8 mouse cellular contexts compared by ENCODE assay signal in the genomic region with DNA sequence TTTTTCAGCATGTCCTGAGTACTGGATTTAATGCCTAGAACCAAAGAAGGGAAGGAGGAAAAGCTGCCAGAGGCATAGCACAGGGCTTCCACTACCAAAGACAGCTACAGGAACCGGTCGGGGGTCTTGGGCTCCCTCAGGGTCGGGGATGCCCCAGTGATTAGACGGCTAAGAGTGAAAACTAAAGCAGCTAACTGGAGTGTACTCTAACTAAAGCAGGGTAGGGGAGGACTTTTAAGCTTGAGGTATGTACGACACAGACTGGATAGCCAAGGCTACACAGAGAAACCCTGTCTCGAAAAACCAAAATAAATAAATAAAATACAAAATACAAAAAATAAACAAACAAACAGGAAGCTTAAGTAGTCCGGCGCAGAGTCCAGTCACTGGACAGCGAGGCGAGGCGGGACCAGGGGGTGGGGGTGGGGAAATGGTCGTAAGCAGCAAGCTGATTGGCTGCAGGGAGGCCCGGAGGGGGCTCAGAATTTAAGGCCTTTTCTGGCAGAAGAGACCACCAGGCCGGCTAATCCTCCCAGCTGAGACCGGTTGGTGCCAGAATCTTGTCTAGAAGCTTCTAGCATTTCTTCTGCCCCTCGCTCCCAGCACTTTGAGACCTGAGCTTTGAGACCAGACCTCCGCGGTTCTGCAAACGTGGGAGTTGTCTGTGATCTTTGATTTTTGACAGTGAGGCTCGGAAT. TPM values are rescaled to one million over a fixed set of nuclear protein-coding genes. Genes with fewer than 3 reads are reported as not detected.
DNase-seq lines count a peak whose midpoint lies in the region; ATAC-seq and TF ChIP-seq lines count a peak whose summit lies in the region.

A gene (plus strand): TSS at position 454 of the 698 bp plus-strand sequence.

- peak within 1 kb of the TSS; percentile 9; the same call in 1 of the 2 replicates for H3K4me3 ChIP-seq in thymus, adult 2 months (ENCODE audit: control insufficient read depth, insufficient read depth, low read length)
- H3K4me3 ChIP-seq in kidney, adult 2 months (ENCODE audit: insufficient read depth, low read depth, low read length): peak within 1 kb of the TSS; percentile 56
- peak within 1 kb of the TSS; percentile 62 for H3K4me3 ChIP-seq in liver, embryonic 15.5 days (replicated peaks)

- 30% methylated on average over 20 of the region's 20 CpGs for WGBS in thymus, adult 2 months
- WGBS in kidney, adult 2 months: under 1% methylated on average over 20 of the region's 20 CpGs
- WGBS in liver, embryonic 15.5 days (ENCODE audit: insufficient replicate concordance): 3% methylated on average over 20 of the region's 20 CpGs

- peak; percentile 54 for ATAC-seq in liver, embryonic 15.5 days (ENCODE audit: insufficient read depth)

- no peak for DNase-seq in thymus, adult 2 months
- no peak for DNase-seq in thymus, postnatal 36 days
- DNase-seq in embryo, embryonic 10.5 days (ENCODE audit: low spot score): peak; percentile 93
- DNase-seq in heart, adult 18-20 months: peak; percentile 65 to 78
- peak; percentile 73 for DNase-seq in kidney, adult 2 months
- DNase-seq in retina, postnatal 1 day: peak; percentile 89
- no peak for DNase-seq in thymus, postnatal 4 days

- no peak for TF ChIP-seq CTCF in thymus, adult 2 months (IDR thresholded peaks at IDR 0.05; ENCODE audit: borderline replicate concordance, control insufficient read depth, extremely low read depth, insufficient read depth, low read length, poor library complexity)
- TF ChIP-seq CTCF in kidney, adult 2 months (conservative IDR thresholded peaks at IDR 0.05; ENCODE audit: insufficient read depth, insufficient read length, low read depth, low read length): no peak

- no peak for TF ChIP-seq POLR2A in thymus, adult 2 months (IDR thresholded peaks at IDR 0.05; ENCODE audit: control insufficient read depth, extremely low read depth, insufficient read depth, low read length, poor library complexity)
- no peak for TF ChIP-seq POLR2A in kidney, adult 2 months (IDR thresholded peaks at IDR 0.05; ENCODE audit: low read depth, low read length)

- no peaks in the 10 kb centered on the region for H3K9me3 ChIP-seq in liver, embryonic 15.5 days (replicated peaks)

- H3K4me1 ChIP-seq in thymus, adult 2 months (replicated peaks; ENCODE audit: control insufficient read depth, insufficient read depth, low read length): no peaks in the 10 kb centered on the region
- H3K4me1 ChIP-seq in kidney, adult 2 months (ENCODE audit: control insufficient read depth, insufficient read depth, low read length): no peaks in the 10 kb centered on the region; the same call in 1 of the 2 replicates
- peaks cover 45% of the 10 kb centered on the region for H3K4me1 ChIP-seq in liver, embryonic 15.5 days (replicated peaks)

- H3K27ac ChIP-seq in thymus, adult 2 months (ENCODE audit: control insufficient read depth, insufficient read depth, low read length): no peak within 1 kb of the TSS
- H3K27ac ChIP-seq in kidney, adult 2 months (ENCODE audit: insufficient read depth, low read depth, low read length): peak within 1 kb of the TSS; percentile 37
- peak within 1 kb of the TSS; percentile 72 for H3K27ac ChIP-seq in liver, embryonic 15.5 days (replicated peaks)

- no peaks in the 10 kb centered on the region; the same call in 1 of the 2 replicates for H3K27me3 ChIP-seq in thymus, adult 2 months (ENCODE audit: control insufficient read depth, insufficient read depth, low read length)
- no peaks in the 10 kb centered on the region for H3K27me3 ChIP-seq in kidney, adult 2 months (replicated peaks; ENCODE audit: control insufficient read depth, insufficient read depth, low read length)
- peaks cover 12% of the 10 kb centered on the region; the same call in 1 of the 2 replicates for H3K27me3 ChIP-seq in liver, embryonic 15.5 days

- peak within 1 kb of the TSS; percentile 83 for H3K4me2 ChIP-seq in liver, embryonic 15.5 days

- no peaks in the 10 kb centered on the region for H3K36me3 ChIP-seq in thymus, adult 2 months (ENCODE audit: control insufficient read depth, insufficient read depth, low read length)
- no peaks in the 10 kb centered on the region for H3K36me3 ChIP-seq in kidney, adult 2 months (ENCODE audit: control insufficient read depth, insufficient read depth, low read length)
- H3K36me3 ChIP-seq in liver, embryonic 15.5 days (replicated peaks): no peaks in the 10 kb centered on the region

- H3K9ac ChIP-seq in liver, embryonic 15.5 days: peak within 1 kb of the TSS; percentile 59

RNA-seq across cellular contexts. Expression of the gene that starts here (rescaled TPM):
- polyA plus RNA-seq in thymus, adult 2 months (2012; rRNA removed): 0.67 and 0.73 TPM in 2 replicates
- 1 to 10 TPM; 3.3 to 3.8 TPM for total RNA-seq in heart, adult 18-20 months (2021)
- 16.7 and 18.8 TPM in 2 replicates for polyA plus RNA-seq in kidney, adult 2 months (2012; rRNA removed)
- polyA plus RNA-seq in liver, embryonic 15.5 days (2015; fragmentation: Nextera tagmentation; extraction: Ambion mirVana): 10.2 and 11.1 TPM in 2 replicates

Comparison
In these comparisons a context has a peak if more than half of its experiments do, and no peak if none do; other contexts are left out.
1. DNase-seq: peak in embryo, embryonic 10.5 days (single experiment), heart, adult 18-20 months (2 of 2), kidney, adult 2 months (single experiment) and retina, postnatal 1 day (single experiment); none in thymus, adult 2 months (single experiment), thymus, postnatal 36 days (0 of 2) and thymus, postnatal 4 days (single experiment).
2. H3K4me3 ChIP-seq: peak in every context shown above with its lines; median percentile 62 in liver, embryonic 15.5 days; 56 in kidney, adult 2 months; 9 in thymus, adult 2 months.